Mouse (Mus musculus) ovary, postnatal 36 days (tissue): ENCODE measurements around the gene Lrrc7.

Experiments used
- DNase-seq: peaks from one replicate; pipeline ENCODE4 v3.0.0; 2022; ENCODE audit warnings: low spot score, mixed read lengths

The Lrrc7 gene

GRCm38 (mm10) chr3:158065256-158065655 is 496.8 kb downstream of the Lrrc7 start:
- DNase-seq: no peak

GRCm38 (mm10) chr3:158061811-158062523 is 500.1 kb downstream of the Lrrc7 start:
- DNase-seq: no peak

- DNase-seq: no peak
Measured at GRCm38 (mm10) chr3:158060621-158061291, 501.3 kb downstream of the Lrrc7 start.

- DNase-seq: no peak
Measured at GRCm38 (mm10) chr3:158049508-158049907, 512.5 kb downstream of the Lrrc7 start.

- no peak for DNase-seq
Measured at GRCm38 (mm10) chr3:158040755-158041154, 521.3 kb downstream of the Lrrc7 start.

- no peak for DNase-seq
Measured at GRCm38 (mm10) chr3:158038106-158038505, 523.9 kb downstream of the Lrrc7 start.

GRCm38 (mm10) chr3:158036329-158036988 is 525.6 kb downstream of the Lrrc7 start, which contains the start of the genes Srsf11 and Lrrc40:
Gene Srsf11, minus strand, starts transcription at chr3:158036639.
Gene Lrrc40, plus strand, starts transcription at chr3:158036662.
- peak; percentile 92 for DNase-seq

GRCm38 (mm10) chr3:158035866-158036265 is 526.2 kb downstream of the Lrrc7 start:
- no peak for DNase-seq
